Mouse (Mus musculus) urinary bladder, postnatal 4 days (tissue): ENCODE measurements around the gene C1qtnf4.
"Not testable (repeated sequence)": the region's sequence is repeated elsewhere in the genome, so short reads cannot be mapped to it uniquely, and the experiment has no call there.

Experiments
- DNase-seq, 2 experiments: peaks; one replicate each; pipeline ENCODE4 v3.0.0; 2021 to 2022; ENCODE audit warnings: low spot score in 2 of 2

C1qtnf4 gene

DNA sequence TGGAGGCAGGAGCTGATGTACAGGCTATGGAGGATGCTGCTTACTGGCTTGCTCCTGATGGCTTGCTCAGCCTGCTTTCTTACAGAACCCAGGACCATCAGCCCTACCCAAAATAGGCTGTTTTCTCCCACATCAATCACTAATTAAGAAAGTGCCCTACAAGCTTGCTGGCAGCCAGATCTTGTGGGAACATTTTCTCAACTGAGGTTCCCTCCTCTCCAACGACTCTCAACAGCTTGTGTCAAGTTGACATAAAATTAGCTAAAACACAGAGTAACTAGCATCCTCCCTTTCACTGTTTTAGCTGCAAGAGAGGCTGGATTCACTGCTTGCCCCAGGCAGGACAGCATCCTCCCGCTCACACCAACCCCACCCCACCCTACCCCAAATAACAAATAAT lies 3.8 kb upstream of the C1qtnf4 start:
- no peak for DNase-seq

DNA sequence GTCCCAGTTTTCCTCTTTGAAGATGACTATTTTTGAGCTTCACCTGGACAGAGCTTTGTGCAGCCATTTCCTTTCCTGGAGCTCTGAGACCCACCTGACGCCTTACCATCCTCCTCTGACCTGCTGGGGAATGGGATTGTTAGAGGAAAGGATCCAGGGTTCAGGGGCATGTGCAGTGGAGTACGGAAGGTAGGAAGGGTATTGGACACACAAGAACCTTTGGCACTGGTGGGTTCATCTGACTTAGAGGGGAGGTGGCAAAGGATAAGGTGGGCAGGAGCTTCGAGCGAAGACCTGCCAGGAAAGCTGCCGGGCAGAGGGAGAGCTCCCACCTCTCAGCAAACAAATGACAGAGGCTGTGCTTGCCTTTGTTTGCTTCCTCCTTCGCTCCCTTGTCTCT lies 776 bp downstream of the C1qtnf4 start:
- DNase-seq = no peak

DNA sequence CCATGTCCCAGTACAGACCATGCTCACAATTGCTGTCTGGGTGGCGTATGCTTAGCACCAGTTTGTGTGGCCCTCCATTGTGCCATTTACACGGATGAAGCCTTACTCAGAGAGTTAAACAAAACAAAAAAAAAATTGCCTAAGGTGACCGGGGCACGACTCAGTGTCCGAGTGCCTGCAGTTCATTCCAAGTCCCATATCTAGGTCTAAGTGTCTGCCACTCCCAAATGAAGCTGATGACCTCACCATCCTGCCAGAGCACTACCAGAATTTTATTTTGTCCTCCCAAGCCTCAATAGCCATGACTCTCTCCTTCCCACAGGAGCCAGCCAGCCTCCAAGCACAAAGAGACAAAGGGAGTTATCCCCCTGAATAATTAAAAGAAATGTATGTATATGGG lies 2.0 kb downstream of the C1qtnf4 start:
- DNase-seq = no peak

DNA sequence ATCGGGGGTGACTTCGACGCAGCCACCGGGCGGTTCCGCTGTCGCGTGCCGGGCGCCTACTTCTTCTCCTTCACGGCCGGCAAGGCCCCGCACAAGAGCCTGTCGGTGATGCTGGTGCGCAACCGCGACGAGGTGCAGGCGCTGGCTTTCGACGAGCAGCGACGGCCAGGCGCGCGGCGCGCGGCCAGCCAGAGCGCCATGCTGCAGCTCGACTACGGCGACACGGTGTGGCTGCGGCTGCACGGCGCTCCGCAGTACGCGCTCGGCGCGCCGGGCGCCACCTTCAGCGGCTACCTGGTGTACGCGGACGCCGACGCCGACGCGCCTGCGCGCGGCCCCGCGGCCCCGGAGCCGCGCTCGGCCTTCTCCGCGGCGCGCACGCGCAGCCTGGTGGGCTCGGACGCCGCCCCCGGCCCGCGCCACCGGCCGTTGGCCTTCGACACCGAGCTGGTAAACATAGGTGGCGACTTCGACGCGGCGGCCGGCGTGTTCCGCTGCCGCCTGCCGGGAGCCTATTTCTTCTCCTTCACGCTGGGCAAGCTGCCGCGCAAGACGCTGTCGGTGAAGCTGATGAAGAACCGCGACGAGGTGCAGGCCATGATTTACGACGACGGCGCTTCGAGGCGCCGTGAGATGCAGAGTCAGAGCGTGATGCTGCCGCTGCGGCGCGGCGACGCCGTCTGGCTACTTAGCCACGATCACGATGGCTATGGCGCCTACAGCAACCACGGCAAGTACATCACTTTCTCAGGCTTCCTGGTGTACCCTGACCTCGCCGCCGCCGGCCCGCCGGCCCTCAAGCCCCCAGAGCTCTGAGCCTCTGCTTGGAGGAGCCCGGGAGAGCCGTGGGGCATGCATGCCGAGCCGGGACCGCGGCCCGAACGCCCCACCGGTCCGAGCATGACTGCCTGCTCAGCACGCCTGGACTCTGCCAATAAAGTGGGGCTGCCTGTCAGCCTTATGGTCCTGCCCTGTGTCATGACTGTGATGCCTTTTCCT lies 4.2 kb downstream of the C1qtnf4 start:
- DNase-seq = peak in 1 of 2 experiments; percentile 51

DNA sequence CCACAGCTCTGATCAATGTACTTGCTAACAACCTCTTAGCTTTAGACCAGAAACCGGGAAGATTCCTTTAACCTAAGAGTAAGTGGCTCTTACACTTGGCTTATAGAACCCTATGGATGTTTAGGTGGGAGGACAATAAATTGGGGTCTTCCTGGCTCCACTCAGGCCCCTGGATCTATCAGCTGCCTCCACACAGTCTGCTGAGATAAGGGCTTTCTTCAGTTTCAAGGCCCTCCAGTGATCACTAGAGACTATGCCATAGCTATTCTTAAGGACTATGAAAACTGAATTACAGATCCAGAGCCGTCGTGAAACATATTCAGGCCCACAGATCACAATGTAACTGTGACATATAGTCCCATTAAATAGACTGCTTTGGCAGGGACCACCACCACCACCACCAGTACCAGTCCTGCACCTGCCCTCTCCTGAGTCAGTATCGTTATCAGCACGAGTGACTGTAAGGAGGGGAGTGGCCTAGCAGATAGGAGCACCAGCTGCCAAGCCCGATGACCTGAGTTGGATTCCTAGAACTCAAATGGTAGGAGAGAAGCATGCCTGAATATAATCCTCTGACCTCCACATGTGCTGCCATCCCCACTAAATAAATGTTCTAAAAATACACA lies 8.1 kb downstream of the C1qtnf4 start:
- DNase-seq = no peak

DNA sequence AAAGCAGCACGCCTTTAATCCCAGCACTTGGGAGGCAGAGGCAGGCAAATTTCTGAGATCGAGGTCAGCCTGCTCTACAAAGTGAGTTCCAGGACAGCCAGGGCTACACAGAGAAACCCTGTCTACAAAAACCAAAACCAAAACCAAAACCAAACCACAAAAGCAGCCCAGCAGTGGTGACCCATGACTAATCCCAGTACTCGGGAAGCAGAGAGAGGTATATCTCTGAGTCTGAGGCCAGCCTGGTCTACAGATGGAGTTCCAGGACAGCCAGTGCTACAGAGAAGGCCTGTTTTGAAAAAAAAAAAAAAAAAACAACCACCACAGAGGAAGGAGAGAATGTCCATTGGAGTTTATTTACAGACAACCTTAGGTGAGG lies 8.6 kb downstream of the C1qtnf4 start:
- DNase-seq = not testable (repeated sequence)

DNA sequence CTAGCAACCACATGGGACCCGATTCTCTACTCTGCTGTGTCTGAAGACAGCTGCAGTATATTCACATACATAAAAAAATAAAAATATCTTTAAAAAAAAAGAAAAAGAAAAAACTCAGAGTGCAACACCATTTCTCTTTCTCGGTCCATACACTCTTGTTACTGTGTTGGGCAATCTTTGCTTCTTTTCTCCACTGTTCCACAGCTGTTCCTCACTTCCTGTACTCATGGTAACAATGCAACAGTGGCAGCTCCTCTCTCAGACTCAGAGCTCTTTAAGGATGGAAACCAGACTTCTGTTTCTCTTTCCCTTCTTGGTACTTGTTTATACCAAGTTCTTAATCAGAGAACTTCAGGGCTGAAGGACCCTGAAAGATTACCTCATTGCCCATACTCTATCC lies 17.7 kb downstream of the C1qtnf4 start:
- no peak for DNase-seq

DNA sequence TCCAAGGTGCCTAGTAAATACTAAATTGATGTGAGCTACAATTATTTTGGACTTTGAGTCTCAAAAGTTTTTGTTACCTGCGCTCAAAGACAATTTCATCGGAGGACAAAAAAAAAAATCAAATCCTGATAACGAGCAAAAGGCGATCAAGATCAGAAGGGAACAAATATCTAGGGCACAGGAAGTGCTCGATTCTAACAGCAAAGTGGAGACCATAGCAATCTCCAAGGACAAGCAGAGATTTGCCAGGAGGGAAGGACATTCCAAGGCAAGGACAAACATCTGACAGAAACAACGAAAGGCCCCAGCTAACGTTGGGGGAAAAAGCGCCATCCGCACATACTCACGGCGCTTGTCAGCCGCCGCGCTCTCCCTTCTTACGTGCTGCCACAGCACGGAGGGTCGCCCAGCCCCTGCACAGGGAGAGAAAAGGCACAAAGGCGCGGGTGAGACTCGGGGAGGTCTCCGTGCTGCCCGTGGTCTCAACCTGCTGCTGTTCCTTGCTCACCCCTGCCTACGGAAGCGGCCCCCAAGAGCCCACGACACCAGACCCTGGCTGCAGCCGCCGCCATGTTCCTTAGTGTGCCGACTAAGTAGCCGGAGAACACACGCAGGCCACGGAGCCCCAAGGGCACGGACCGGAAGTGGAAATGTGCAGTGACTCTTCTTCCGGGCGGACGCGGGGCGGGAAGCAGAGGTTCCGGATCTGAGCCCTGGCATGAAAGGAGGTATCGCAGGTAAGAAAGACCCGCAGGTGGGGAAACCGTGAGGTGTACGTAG lies 18.6 kb downstream of the C1qtnf4 start, which contains the start of the genes Kbtbd4 and Ndufs3:
Gene Kbtbd4, plus strand, starts transcription at position 665 of the 780 bp plus-strand sequence.
Gene Ndufs3, minus strand, starts transcription at position 752 of the 780 bp plus-strand sequence.
- peak; percentile 80 to 87 for DNase-seq

DNA sequence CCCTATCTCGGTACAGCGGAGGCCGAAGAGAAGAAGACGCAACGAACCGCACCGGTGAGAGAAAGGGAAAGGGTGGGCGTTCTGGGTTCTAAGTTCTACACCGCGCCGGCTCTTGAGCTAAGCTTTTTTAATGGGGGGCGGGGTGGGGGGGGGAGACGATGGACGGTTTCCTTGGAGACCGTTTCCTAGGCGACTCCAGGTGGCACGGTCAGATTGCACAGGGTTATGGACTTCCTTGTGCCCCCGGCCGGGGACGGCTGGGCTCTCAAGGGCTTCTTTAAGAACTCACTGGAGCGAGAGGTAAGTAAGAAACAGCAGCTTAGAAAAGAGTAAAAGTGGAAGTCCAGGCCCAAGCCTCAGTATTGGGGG lies 19.2 kb downstream of the C1qtnf4 start:
- no peak for DNase-seq

DNA sequence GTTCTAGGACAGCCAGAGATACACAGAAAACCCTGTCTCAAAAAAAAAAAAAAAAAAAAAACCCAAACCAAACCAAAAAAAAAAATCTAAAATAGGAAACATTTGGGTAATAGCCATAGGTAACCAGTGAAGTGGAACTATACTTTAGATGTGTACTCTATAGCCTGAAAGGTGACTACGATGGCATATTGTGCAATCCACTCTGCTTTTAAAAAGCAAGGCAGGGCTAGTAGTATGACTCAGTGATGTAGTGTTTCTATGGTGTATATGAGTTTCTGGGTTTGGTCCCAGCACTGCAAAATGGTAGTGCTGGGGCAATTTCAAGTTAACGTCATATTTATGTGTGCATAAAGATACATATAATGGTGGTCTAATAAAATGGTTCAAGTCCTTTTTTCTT lies 21.1 kb downstream of the C1qtnf4 start:
- DNase-seq = no peak

DNA sequence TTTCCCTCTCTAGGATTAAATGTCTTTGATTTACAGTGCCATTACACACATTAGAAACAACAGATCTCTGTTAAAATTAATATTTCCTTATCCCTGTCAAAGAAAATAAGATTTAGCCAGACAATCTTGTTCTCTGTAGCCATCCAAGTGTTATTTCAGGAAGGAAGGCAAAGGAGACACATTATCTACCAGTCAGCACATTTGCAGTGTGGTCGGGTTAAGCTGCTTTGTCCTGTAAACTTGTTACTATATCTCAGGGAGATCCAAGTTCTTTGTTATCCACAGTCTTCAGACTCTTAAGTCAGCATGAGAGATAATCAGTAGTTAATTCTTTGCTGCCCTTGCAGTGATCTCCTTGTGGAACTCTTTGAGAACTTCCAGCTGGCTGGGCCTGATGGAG lies 25.2 kb downstream of the C1qtnf4 start:
- DNase-seq = no peak

DNA sequence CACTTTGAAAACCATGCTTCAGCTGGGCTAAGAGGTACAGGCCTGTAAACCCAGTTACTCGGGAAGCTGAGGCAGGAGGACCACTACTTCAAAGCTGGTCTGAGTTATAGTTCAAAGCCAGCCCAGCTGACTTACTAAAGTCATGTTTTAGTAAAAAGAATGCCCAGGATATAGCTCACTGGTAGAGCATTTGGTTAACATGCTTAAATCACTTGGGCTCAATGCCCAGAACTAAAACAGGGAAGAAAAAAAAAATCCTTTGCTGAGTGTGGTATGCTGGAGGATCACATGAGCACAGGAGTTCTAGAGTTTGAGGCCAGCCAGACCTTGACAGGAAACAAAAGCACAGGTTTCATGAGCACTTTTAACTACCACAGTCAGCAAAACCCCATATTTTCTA lies 26.0 kb downstream of the C1qtnf4 start:
- DNase-seq = no peak

DNA sequence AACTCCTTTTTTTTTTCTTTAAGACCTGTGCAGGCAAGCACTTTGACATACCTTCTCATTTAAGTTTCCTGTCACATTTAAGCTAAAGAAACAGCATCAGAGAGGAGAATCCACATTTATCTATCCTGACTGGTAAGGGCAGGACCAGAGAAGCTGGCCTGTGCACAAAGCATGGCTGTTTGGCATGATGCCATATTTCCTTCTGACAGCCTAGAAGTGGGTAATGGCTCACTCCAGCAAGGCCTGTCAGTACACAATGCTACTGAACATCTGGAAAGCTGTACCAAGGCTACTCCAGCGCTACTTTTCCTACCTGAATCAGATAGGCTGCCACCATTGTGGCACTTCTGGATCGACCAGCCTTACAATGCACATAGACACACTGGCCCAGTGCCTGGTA lies 28.0 kb downstream of the C1qtnf4 start:
- DNase-seq = no peak

DNA sequence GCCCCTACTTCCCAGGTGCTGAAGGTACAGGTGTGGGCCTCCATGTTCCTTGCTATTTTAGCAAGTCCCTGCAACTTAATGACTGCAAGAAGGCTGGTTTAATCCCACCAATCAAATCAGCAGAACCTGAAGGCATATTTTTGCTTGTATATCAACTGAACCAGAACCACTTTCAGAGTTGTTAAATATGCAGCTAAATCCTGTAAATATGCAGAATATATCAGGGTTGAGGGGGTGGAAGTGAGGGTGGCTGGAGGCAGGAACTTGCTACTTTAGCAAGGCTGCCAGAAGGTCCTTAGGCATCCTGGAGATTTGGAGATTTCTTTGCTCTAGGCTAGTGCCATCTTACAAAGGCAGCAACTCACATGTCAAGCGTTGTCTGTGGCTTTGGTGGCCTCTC lies 29.9 kb downstream of the C1qtnf4 start:
- no peak for DNase-seq

DNA sequence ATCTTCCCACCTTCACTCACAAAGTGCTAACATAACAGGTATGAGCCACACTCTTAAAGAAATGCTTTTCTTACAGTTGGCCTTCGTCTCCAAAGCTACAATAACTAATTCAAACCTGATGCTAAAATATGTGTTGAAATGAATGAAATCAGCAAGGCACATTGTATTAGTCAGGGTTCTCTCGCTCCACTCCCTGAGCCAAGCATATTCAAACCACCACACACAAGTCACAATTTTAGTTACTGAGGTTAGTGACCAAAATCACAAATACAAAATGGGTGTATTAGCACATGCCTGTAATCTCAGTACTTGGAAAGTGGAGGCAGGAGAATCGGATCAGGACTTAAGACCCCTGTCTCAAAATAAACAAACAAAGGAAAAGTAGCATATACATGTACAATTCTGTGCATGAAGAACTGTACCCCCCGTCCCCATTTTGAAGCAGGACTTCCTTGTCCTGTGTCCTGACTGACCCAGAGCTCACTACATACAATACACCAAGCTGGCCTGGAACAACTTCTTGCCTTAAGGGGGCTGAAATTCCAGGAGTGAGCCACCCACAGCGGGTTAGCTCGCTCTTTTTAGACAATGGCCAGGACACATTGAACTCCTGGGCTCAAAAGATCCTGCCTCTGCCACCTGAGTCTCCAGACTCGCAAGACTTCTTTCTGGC lies 31.0 kb downstream of the C1qtnf4 start:
- no peak for DNase-seq

DNA sequence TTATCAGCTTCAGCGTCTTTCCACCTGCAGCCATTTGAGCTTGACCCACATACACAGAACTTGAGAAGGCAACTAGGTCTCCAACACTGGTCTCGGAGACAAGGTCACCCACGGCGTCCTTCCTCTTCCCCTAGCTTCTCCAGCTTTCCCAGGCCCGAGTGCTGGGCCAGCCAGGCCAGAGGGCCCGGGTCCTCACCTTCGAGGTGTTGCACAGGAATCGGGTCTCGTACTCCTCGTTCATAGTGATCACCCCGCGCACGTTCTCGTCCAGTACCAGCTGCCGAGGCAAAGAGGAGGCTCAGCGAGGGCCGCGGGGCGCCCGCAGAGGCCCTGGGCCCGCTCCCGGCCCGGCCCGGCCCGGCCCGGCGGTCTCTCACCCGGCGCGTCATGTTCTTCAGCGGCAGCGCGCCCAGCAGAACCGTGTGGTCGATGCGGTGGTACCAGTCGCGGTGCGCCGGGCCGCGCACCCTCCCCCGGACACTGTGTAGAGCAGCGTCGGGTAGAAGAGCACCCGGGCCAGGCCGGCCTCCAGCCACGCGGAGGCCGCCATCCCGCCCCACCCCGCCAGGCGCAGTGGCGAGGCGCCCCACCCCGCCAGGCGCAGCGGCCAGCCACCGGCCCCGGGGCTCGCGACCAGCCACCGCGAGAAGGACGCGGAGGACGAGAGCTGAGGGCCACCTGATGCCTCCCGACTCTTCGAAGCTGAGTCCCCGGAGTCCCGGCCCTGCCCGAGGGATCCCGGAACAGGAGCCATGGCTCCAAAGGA lies 31.8 kb downstream of the C1qtnf4 start:
- peak; percentile 77 to 78 for DNase-seq

DNA sequence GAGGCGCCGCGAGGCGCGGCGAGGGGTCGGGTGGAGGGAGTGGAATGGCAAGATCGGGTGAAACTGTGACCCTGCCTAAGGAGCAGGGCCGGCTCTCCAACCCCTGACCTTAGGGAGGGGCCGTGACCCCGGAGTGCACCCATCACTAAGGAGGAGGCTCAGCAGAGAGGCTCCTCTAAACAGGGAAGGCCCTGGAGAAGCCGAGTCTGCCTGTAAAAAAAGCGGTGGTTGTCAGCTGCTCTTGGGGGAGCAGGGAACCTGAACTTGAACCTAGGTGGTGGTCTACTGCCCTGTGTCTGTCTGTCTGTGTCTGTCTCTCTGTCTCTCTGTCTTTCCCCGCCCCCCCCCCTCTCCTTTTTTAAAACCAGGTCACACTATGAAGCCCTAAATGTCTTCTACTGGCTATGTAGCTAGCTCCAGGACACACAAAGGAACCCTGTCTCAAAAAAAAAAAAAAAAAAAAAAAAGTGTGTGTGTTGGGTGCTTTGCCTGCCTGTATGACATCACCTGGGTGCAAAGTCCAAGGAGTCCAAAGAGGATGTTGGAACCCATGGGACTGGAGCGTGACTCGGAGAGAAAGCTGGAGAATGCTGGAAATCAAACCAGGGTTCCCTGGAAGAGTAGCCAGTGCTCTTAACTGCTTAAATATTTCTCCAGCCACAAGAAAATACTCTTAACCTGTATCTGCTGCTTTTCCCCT lies 32.5 kb downstream of the C1qtnf4 start:
- no peak for DNase-seq

DNA sequence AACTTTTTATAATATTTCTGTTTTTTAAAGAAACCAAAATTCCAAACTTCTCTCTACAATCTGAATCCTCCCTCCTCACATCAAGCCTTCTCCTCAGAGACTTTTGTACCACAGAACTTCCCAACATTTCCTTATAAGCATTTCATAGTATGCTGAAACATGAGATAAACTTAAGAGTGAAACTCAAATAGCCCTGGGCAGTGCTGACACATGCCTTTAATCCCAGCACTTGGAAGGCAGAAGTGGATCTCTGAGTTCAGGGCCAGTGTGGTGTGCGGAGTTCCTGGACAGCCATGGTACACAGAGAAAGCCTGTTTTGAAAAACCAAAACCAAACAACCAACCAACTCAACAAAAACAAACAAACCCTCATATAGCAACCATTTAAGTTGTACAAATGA lies 35.5 kb downstream of the C1qtnf4 start:
- DNase-seq = no peak

DNA sequence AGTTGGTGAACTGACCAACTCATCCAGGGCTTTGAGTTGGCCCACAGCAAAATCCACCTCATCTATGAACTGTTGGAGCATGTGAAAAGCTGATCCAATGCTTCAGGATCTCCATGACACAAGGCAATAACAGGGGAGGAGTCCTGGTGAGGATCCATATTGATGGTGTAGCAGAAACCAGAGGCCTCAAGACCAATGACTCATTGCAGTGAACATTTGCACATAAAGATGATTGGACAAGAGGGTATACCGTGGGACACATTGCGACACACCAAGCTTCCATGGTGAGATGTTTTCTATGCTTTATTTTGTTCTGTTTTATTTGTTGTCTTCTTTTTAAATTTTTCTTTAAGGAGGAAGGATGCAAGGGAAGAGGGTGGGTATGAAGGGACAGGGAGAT lies 37.0 kb downstream of the C1qtnf4 start:
- no peak for DNase-seq

DNA sequence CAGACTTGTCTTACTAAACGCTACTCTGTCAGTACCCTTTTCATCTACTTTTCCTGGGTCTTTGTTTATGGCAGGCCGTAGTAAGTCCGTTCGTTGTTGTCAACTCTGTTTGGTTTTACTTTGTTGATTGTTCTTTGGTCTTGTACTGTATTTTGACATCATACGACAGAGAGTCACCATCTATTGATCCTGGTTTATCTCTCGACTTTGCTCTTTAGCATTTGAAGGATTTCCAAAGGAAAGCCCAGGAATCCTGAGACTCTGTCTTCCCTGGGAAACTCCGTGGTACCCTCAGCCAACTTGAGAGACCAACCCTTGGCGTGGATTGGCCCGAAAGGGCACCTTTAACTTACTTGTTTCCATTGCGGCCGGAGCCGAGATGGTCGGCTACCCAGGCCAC lies 42.9 kb downstream of the C1qtnf4 start:
- DNase-seq = no peak
